Mouse (Mus musculus) midbrain, postnatal 0 days (tissue): ENCODE results near the gene Faah. TPM values are rescaled to one million over a fixed set of nuclear protein-coding genes. Genes with fewer than 3 reads are reported as not detected.

ENCODE experiments used
- ATAC-seq: fragments of 200-750 bp; cut with Nextera tagmentation; 2 replicates; pipeline ENCODE4 v1.8.0; 2017; ENCODE audit warnings: moderate number of reproducible peaks, mild to moderate bottlenecking, moderate TSS enrichment, moderate library complexity; ENCODE audit not compliant: low FRiP score
- DNase-seq: peaks from one replicate; pipeline ENCODE4 v3.0.0-alpha.2; 2015; ENCODE audit warnings: low spot score
- H3K27ac ChIP-seq: fragments of 300-500 bp; sonication (generic); 2 replicates; pipeline ENCODE4 v1.5.1; 2014; ENCODE audit warnings: low read depth, mild to moderate bottlenecking, low read length, mixed read lengths
- H3K27me3 ChIP-seq: fragments of 300-500 bp; sonication (generic); 2 replicates; pipeline ENCODE4 v1.6.1; 2014; ENCODE audit warnings: low read length, control low read depth, mixed read lengths; ENCODE audit not compliant: insufficient read depth
- H3K36me3 ChIP-seq: fragments of 300-500 bp; sonication (generic); 2 replicates; pipeline ENCODE4 v1.6.1; 2014; ENCODE audit warnings: low read length, control low read depth, mixed read lengths; ENCODE audit not compliant: insufficient read depth
- H3K4me1 ChIP-seq: fragments of 300-500 bp; sonication (generic); 2 replicates; pipeline ENCODE4 v1.6.1; 2014; ENCODE audit warnings: mild to moderate bottlenecking, control low read depth, antibody characterized with exemption, low read length, mixed read lengths; ENCODE audit not compliant: insufficient read depth
- H3K4me2 ChIP-seq: fragments of 300-500 bp; sonication (generic); 2 replicates; pipeline ENCODE4 v1.6.1; 2014; ENCODE audit warnings: low read depth, mild to moderate bottlenecking, low read length, mixed read lengths; ENCODE audit not compliant: poor library complexity, severe bottlenecking
- H3K4me3 ChIP-seq: fragments of 300-500 bp; sonication (generic); 2 replicates; pipeline ENCODE4 v1.5.1; 2014; ENCODE audit warnings: low read depth, mild to moderate bottlenecking, low read length, moderate library complexity
- H3K9ac ChIP-seq: fragments of 300-500 bp; sonication (generic); replicated peaks from 2 replicates; pipeline ENCODE4 v1.6.1; 2014; ENCODE audit warnings: mild to moderate bottlenecking, low read length, moderate library complexity, mixed read lengths; ENCODE audit not compliant: poor library complexity, severe bottlenecking
- H3K9me3 ChIP-seq: fragments of 300-500 bp; sonication (generic); 2 replicates; pipeline ENCODE4 v1.6.1; 2016; ENCODE audit warnings: low read length, control low read depth
- CTCF ChIP-seq: IDR thresholded peaks from 2 replicates; pipeline ENCODE4 v1.5.1; 2016; ENCODE audit warnings: antibody characterized with exemption, mild to moderate bottlenecking
- WGBS: fragments of 180-500 bp; shearing (Covaris S2); extraction: QIAGEN DNeasy Blood & Tissue Kit; methylation state at CpG from one replicate; pipeline ENCODE4 v1.1.7; 2014; 5-methylcytosine and 5-hydroxymethylcytosine counted together
- polyA plus RNA-seq: library from polyadenylated mRNA; unstranded; fragments of >200 nt; fragmentation: Nextera tagmentation; extraction: Ambion mirVana; gene quantifications from 2 replicates; pipeline ENCODE4 v1.2.1, GENCODE M21; 2015
- total RNA-seq: library from RNA; depleted of rRNA; stranded (reverse); fragments of >200 nt; gene quantifications from 2 replicates; pipeline ENCODE4 v1.2.3, GENCODE M21; 2014; rRNA removed

Gene Faah
- total RNA-seq (25.8 and 43.1 TPM in 2 replicates), polyA plus RNA-seq (30.6 and 31.2 TPM in 2 replicates)

DNA sequence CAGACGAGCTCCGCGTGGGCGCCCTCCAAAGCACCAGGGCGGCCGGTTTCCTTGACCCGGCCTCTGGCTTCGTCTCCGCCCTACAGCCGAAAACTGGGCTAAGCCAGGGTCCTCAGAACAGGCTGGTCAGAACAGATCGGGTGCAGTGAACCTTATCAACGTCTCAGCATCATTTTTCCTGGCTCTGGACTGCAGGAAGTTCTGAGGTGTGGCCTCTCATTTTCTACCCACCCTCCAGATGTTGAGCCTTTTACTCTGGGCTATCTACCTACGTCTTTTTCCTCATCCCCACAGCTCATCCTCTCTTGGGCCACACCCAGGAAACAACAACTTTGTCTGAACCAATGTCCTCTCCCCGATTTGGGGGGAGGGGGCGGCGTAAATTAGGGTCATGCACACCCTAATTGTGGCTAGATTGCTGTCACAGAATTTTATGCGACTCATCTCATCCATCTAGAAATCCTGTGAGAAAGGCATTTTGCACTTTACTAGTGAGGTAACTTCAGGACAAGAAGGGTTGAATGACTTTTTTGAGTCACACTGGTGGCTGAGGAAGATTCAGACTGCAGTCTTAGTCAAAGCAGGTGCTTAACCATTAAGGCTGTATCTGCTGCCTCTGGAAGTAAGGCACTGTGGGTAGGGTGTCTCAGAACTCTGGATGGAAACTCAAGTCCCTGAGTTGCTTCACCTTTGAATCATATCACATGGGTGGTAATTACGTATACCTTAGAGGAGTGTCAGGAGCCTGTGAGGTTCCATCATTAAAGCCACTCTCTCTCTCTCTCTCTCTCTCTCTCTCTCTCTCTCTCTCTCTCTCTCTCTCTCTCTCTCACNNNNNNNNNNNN lies at the start of gene Faah:
Gene Faah, minus strand, starts transcription at position 25 of the 845 bp plus-strand sequence.
- DNase-seq (no peak), ATAC-seq (peak; percentile 46)
- no peak for TF ChIP-seq CTCF
- peak within 1 kb of the TSS; percentile 82 for H3K4me3 ChIP-seq
- peak within 1 kb of the TSS; percentile 87 for H3K9ac ChIP-seq
- WGBS = 7% methylated on average over 18 of the region's 18 CpGs
- H3K4me1 ChIP-seq = peaks cover 4% of the 10 kb centered on the region; the same call in 1 of the 2 replicates
- peak within 1 kb of the TSS; percentile 69 for H3K27ac ChIP-seq
- peaks cover 13% of the 10 kb centered on the region; the same call in 1 of the 2 replicates for H3K27me3 ChIP-seq
- no peaks in the 10 kb centered on the region for H3K36me3 ChIP-seq
- peak within 1 kb of the TSS; percentile 84 for H3K4me2 ChIP-seq
- no peaks in the 10 kb centered on the region for H3K9me3 ChIP-seq

DNA sequence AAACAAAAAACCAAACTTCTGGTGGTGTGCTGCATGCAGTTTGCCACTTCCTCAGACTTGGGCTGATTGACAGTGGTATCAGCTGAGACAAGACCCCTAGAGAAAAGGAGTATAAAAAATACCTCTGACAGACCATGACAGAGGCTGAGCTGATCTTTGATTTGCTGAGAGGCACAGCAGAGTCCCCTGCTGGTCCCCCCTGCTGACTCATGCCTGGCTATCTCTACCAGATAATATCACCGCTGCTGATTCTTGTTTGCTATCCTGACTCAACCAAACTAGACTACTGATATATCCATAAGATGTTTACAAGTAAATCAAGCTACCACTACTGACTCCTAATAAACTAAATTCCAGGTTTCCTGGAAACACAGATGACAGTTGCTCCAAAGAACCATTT lies 46.1 kb upstream of the Faah start:
- Histone ChIP-seq H3K27me3 (no peaks in the 10 kb centered on the region), H3K4me1 (no peaks in the 10 kb centered on the region), H3K4me2 (no peak overlapping the region), H3K9ac (no peak overlapping the region), H3K36me3 (peaks cover 5% of the 10 kb centered on the region; the same call in 1 of the 2 replicates), H3K4me3 (no peak overlapping the region), H3K9me3 (no peaks in the 10 kb centered on the region), H3K27ac (no peak overlapping the region)
- ATAC-seq (no peak), DNase-seq (no peak)
- no peak for TF ChIP-seq CTCF
- 29% methylated on average over 1 of the region's 1 CpGs for WGBS

DNA sequence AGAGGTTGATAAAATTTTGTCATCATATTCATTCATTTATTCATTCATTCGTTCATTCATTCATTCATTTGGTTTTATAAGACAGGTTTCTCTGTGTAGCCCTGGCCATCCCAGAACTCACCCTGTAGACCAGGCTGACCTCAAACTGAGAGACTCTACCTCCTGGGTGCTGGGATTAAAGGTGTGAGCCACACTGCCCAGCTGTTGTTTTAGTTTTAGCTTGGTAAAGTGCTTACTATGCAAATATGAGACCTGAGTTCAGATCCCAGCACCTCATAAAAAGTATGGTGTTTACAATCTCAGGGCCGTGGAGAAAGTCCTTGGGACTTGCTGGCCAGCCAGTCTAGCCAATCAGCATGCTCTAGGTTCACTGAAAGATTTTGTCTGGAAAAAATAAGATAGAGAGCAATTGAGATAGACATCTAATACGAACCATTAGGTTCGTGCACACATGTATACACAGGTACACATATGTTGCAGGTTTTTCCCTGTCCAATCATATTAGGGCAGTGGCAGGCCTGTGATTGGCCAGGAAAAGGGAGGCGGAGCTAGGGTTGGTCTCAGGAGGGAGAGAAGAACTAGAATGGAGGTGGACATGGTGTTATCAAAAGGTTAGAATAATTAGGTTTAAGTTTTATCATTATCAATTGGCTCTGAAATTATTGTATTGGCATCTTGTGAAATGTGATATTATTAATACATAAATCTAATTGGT lies 41.4 kb upstream of the Faah start:
- ATAC-seq = no peak
- no peak for TF ChIP-seq CTCF
- H3K4me1 ChIP-seq = 0 out of 2 replicates have a peak, but pooled peaks cover 2% of the 10 kb centered on the region
- no peak overlapping the region for H3K4me3 ChIP-seq
- no peak overlapping the region for H3K9ac ChIP-seq
- no peak for DNase-seq
- 85% methylated on average over 5 of the region's 5 CpGs for WGBS
- H3K9me3 ChIP-seq = no peaks in the 10 kb centered on the region
- no peaks in the 10 kb centered on the region for H3K36me3 ChIP-seq
- H3K4me2 ChIP-seq = no peak overlapping the region
- no peaks in the 10 kb centered on the region for H3K27me3 ChIP-seq
- no peak overlapping the region for H3K27ac ChIP-seq

DNA sequence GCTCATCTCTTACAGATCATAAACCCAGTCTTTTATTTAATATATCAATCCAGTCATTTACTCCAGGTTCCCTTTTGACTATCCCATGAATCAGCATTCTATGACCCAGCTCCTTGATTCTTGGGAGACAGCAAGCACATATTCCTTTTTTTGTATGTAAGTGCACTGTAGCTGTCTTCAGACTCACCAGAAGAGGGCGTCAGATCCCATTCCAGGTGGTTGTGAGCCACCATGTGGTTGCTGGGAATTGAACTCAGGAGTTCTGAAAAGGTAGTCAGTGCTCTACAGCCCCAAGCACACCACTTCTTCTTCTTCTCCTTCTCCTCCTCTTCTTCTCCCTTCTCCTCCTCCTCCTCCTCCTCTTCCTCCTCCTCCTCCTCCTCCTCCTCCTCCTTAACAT lies 39.8 kb upstream of the Faah start:
- no peaks in the 10 kb centered on the region for H3K27me3 ChIP-seq
- no peaks in the 10 kb centered on the region for H3K36me3 ChIP-seq
- no peak overlapping the region for H3K27ac ChIP-seq
- no peak for ATAC-seq
- WGBS = 0% methylated on average over 1 of the region's 1 CpGs
- no peak overlapping the region for H3K4me2 ChIP-seq
- H3K4me3 ChIP-seq = no peak overlapping the region
- no peak for DNase-seq
- H3K4me1 ChIP-seq = 0 out of 2 replicates have a peak, but pooled peaks cover 2% of the 10 kb centered on the region
- H3K9ac ChIP-seq = no peak overlapping the region
- no peak for TF ChIP-seq CTCF
- H3K9me3 ChIP-seq = no peaks in the 10 kb centered on the region

DNA sequence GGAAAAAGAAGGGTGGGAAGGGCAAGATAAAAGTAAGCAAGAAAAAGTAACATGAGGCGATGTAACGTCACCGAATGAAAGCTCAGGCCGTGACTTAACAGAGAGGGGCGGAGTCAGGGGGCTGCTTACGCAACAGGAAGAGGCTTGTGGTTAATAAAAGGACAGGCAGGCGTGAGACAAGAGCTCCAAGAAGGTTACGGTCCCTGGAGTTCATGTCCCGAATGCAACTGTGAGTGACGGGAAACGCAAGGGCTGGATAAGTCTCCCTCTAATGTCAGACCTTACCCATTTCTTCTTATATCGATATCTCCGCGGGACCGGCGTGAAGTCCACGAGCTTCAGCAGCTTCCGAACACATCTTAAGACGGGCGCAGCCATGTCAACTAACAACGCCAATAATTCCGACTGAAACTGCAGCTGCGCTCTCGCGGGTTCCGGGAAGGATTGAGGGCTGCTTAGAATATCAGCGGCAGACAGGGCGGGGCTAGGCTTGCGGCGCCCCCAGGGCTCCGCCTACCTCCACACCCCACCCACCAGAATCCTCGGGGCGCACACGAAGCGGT lies 35.8 kb upstream of the Faah start, which contains the start of gene Nsun4:
Gene Nsun4, minus strand, starts transcription at position 478 of the 563 bp plus-strand sequence.
- Histone ChIP-seq H3K4me3 (peak within 1 kb of the TSS; percentile 54), H3K27ac (peak within 1 kb of the TSS; percentile 77), H3K4me2 (peak within 1 kb of the TSS; percentile 64), H3K9me3 (no peaks in the 10 kb centered on the region), H3K4me1 (0 out of 2 replicates have a peak, but pooled peaks cover 2% of the 10 kb centered on the region), H3K36me3 (no peaks in the 10 kb centered on the region), H3K27me3 (no peaks in the 10 kb centered on the region), H3K9ac (peak within 1 kb of the TSS; percentile 59)
- TF ChIP-seq CTCF = no peak; the same call in 1 of the 2 replicates
- DNase-seq = peak; percentile 94
- WGBS = under 1% methylated on average over 35 of the region's 35 CpGs
- peak; percentile 94 for ATAC-seq
